Mouse (Mus musculus): ENCODE measurements around the gene Foxe3.

Foxe3 gene

DNA sequence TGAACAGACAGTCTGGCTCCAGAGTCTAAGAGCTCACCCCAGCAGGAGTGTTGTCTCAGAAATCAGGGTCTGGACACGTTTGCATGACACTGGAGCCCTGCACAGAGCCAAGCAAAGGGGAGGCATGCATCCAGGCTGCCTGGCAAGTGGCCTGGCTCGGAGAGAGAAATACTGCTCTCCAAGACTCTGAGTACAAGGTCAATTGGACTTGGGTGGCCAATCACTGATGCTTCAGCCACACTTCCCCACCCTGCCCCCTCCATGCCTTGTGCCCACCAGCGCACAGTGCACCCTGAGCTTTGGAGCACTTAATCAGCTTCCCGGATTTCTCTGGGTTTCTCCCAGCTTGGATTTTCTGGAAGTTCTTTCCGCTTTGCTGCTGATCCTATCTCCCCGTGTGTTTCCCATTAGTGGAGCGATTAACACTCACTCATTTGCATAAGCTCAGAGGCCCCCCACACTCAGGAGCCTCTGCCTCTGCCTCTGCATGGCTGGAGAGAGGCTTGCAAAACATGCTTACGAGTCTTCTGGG lies 49.3 kb downstream of the Foxe3 start:
- no peak for DNase-seq (ENCODE audit: low read depth, low spot score)
